Mouse (Mus musculus): ENCODE results near the gene Gosr2. TPM values are rescaled to one million over a fixed set of nuclear protein-coding genes. Genes with fewer than 3 reads are reported as not detected.

Gene Gosr2
- 58.3 and 64.7 TPM in 2 replicates for polyA plus RNA-seq (2015; fragmentation: Nextera tagmentation; extraction: Ambion mirVana)

DNA sequence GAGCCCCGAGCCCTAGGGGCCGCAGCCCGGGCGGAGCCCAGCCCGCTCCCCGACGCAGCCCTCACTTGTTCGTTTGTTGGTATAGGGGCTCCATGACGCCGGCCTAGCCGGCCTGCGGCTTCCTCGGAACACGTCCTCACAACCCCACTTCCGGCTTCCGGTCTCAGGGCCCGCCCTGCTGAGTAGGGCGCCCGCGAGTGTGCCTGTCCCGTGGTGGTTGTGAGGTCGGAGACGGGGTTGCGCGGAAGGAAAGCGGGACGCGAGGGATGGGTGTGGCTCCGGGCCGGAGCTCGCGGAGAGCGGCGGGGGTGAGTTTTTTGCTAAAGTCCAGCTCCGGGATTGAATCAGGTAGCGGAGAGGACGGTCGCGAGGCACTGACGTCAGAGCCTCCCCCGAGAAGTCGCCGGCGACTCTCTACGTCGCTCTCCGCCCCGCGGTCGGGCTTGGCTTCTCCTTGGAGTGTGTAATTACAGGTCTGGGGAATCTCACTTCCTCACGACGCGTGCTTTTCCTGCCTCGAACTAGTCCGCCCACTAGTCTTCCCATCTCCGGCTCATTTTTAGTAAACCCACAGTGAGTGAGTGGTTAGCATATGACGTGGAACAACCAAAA, at the start of gene Gosr2:
Gene Gosr2 (minus strand): TSS at position 334 of the 612 bp plus-strand sequence.
- 0 out of 2 replicates have a peak, but pooled peaks cover 7% of the 10 kb centered on the region for H3K36me3 ChIP-seq
- no peaks in the 10 kb centered on the region for H3K27me3 ChIP-seq (replicated peaks)
- peak within 1 kb of the TSS; percentile 71 for H3K4me2 ChIP-seq
- peaks cover 19% of the 10 kb centered on the region for H3K4me1 ChIP-seq
- H3K4me3 ChIP-seq = peak within 1 kb of the TSS; percentile 98
- peak; percentile 90 for ATAC-seq (ENCODE audit: extremely low read depth, insufficient number of reproducible peaks, low FRiP score, low TSS enrichment)
- no peaks in the 10 kb centered on the region for H3K9me3 ChIP-seq
- WGBS = under 1% methylated on average over 57 of the region's 57 CpGs
- peak within 1 kb of the TSS; percentile 94 for H3K9ac ChIP-seq
- peak within 1 kb of the TSS; percentile 98 for H3K27ac ChIP-seq (replicated peaks)

DNA sequence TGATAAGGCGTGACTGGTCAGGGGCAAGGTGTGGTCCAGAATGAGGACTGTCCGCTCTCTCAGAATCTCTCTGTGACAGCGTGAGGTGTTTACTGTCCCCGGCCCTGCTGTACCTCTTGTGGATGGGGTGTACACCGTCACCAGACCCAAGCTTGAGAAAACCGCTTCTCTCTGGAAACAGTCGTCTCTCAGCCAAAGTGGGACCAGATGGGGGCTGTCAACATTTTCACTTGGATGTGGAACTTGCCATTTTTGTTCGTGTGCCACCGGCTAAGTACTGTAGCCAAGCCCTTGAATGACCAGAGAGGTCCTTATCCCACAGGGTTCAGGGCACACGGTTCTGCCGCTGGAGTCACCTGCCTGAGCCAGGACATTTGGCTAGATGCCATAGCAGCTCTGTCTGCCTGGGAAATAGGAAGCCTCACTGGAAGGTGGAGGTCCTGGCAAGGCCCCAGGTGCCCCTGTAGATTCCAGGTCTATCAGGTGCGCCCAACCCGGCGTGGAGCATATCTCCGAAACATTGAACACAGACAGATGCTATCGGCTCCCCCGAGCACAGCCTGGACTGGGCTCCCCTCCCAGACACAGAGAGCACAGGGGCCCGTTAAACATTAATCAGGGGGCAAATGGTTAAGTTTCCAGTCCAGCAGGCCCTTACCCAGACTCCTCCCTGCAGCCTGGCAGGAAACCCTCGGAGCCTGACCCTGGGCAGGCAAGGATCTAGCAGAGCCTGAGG, 37.5 kb upstream of the Gosr2 start:
- Histone ChIP-seq H3K4me1 (peaks cover 26% of the 10 kb centered on the region), H3K27ac (replicated peaks) (no peak overlapping the region), H3K9ac (no peak overlapping the region), H3K36me3 (no peaks in the 10 kb centered on the region), H3K9me3 (no peaks in the 10 kb centered on the region), H3K4me3 (no peak overlapping the region), H3K27me3 (replicated peaks) (peaks cover 43% of the 10 kb centered on the region), H3K4me2 (no peak overlapping the region)
- WGBS = 64% methylated on average over 19 of the region's 19 CpGs
- ATAC-seq (ENCODE audit: extremely low read depth, insufficient number of reproducible peaks, low FRiP score, low TSS enrichment) = no peak

- Histone ChIP-seq H3K9me3 (no peaks in the 10 kb centered on the region), H3K4me3 (no peak overlapping the region), H3K36me3 (no peaks in the 10 kb centered on the region), H3K27me3 (replicated peaks) (peaks cover 42% of the 10 kb centered on the region), H3K27ac (replicated peaks) (no peak overlapping the region), H3K4me1 (peaks cover 26% of the 10 kb centered on the region), H3K9ac (no peak overlapping the region), H3K4me2 (no peak overlapping the region)
- 48% methylated on average over 5 of the region's 5 CpGs for WGBS
- ATAC-seq (ENCODE audit: extremely low read depth, insufficient number of reproducible peaks, low FRiP score, low TSS enrichment) = no peak
These were observed 36.8 kb upstream of the Gosr2 start for GRCm38 (mm10) chr11:103734411-103735045.

- H3K4me1 ChIP-seq = peaks cover 26% of the 10 kb centered on the region
- no peak overlapping the region for H3K9ac ChIP-seq
- H3K27me3 ChIP-seq (replicated peaks) = peaks cover 39% of the 10 kb centered on the region
- H3K36me3 ChIP-seq = no peaks in the 10 kb centered on the region
- no peak overlapping the region for H3K4me2 ChIP-seq
- no peak overlapping the region for H3K27ac ChIP-seq (replicated peaks)
- no peaks in the 10 kb centered on the region for H3K9me3 ChIP-seq
- 76% methylated on average over 2 of the region's 2 CpGs for WGBS
- no peak for ATAC-seq (ENCODE audit: extremely low read depth, insufficient number of reproducible peaks, low FRiP score, low TSS enrichment)
- no peak overlapping the region for H3K4me3 ChIP-seq
These were observed 36.3 kb upstream of the Gosr2 start for GRCm38 (mm10) chr11:103733961-103734360.

GRCm38 (mm10) chr11:103733069-103733468, 35.4 kb upstream of the Gosr2 start:
- Histone ChIP-seq H3K4me2 (no peak overlapping the region), H3K9me3 (no peaks in the 10 kb centered on the region), H3K27me3 (replicated peaks) (peaks cover 31% of the 10 kb centered on the region), H3K9ac (no peak overlapping the region), H3K4me1 (peaks cover 26% of the 10 kb centered on the region), H3K4me3 (no peak overlapping the region), H3K27ac (replicated peaks) (no peak overlapping the region), H3K36me3 (no peaks in the 10 kb centered on the region)
- ATAC-seq (ENCODE audit: extremely low read depth, insufficient number of reproducible peaks, low FRiP score, low TSS enrichment) = no peak
- WGBS = 50% methylated on average over 4 of the region's 4 CpGs

GRCm38 (mm10) chr11:103732306-103732705, 34.6 kb upstream of the Gosr2 start:
- Histone ChIP-seq H3K27ac (replicated peaks) (no peak overlapping the region), H3K9ac (no peak overlapping the region), H3K36me3 (no peaks in the 10 kb centered on the region), H3K9me3 (no peaks in the 10 kb centered on the region), H3K27me3 (replicated peaks) (peaks cover 23% of the 10 kb centered on the region), H3K4me2 (no peak overlapping the region), H3K4me3 (no peak overlapping the region), H3K4me1 (peaks cover 26% of the 10 kb centered on the region)
- no peak for ATAC-seq (ENCODE audit: extremely low read depth, insufficient number of reproducible peaks, low FRiP score, low TSS enrichment)
- 77% methylated on average over 7 of the region's 7 CpGs for WGBS

- WGBS = 57% methylated on average over 9 of the region's 9 CpGs
- Histone ChIP-seq H3K36me3 (no peaks in the 10 kb centered on the region), H3K4me2 (no peak overlapping the region), H3K4me1 (peaks cover 26% of the 10 kb centered on the region), H3K27me3 (replicated peaks) (peaks cover 21% of the 10 kb centered on the region), H3K27ac (replicated peaks) (no peak overlapping the region), H3K4me3 (no peak overlapping the region), H3K9ac (no peak overlapping the region), H3K9me3 (no peaks in the 10 kb centered on the region)
- no peak for ATAC-seq (ENCODE audit: extremely low read depth, insufficient number of reproducible peaks, low FRiP score, low TSS enrichment)
These were observed 33.9 kb upstream of the Gosr2 start for GRCm38 (mm10) chr11:103731594-103731993.

- H3K4me1 ChIP-seq = peaks cover 18% of the 10 kb centered on the region
- no peak for ATAC-seq (ENCODE audit: extremely low read depth, insufficient number of reproducible peaks, low FRiP score, low TSS enrichment)
- H3K27me3 ChIP-seq (replicated peaks) = peaks cover 21% of the 10 kb centered on the region
- H3K36me3 ChIP-seq = no peaks in the 10 kb centered on the region
- 0 out of 2 replicates have a peak, but pooled peaks cover 4% of the 10 kb centered on the region for H3K9me3 ChIP-seq
- H3K4me2 ChIP-seq = no peak overlapping the region
- no peak overlapping the region for H3K4me3 ChIP-seq
- H3K27ac ChIP-seq (replicated peaks) = no peak overlapping the region
- no peak overlapping the region for H3K9ac ChIP-seq
- WGBS = 64% methylated on average over 9 of the region's 9 CpGs
These were observed 31.7 kb upstream of the Gosr2 start for GRCm38 (mm10) chr11:103729282-103729985.

DNA sequence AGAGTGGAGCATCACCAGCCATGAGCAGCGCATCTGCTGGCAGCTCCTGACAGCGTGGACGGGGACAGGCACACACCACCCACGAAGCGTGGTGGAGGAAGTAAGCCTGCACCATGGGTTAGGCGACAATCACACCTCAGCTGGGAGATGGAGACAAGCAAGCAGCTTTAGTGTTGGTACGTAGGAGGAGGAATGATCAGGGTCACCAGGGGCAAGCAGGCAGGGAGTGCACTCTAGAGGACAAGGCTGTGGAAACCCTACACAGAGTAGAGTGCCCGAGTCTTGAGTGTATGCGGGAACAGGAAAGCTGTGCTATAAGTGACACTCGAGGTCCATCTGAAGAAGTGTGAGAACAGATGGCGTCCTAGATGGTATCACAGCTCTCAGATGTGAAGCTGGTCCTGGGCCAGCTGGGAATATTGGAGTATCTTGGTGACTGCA, 26.7 kb upstream of the Gosr2 start:
- no peak overlapping the region for H3K4me2 ChIP-seq
- H3K9ac ChIP-seq = no peak overlapping the region
- H3K27me3 ChIP-seq (replicated peaks) = peaks cover 7% of the 10 kb centered on the region; the same call in 1 of the 2 replicates
- no peak for ATAC-seq (ENCODE audit: extremely low read depth, insufficient number of reproducible peaks, low FRiP score, low TSS enrichment)
- no peaks in the 10 kb centered on the region for H3K36me3 ChIP-seq
- H3K9me3 ChIP-seq = 0 out of 2 replicates have a peak, but pooled peaks cover 4% of the 10 kb centered on the region
- H3K4me3 ChIP-seq = no peak overlapping the region
- H3K4me1 ChIP-seq = peaks cover 12% of the 10 kb centered on the region
- 65% methylated on average over 11 of the region's 11 CpGs for WGBS
- no peak overlapping the region for H3K27ac ChIP-seq (replicated peaks)

DNA sequence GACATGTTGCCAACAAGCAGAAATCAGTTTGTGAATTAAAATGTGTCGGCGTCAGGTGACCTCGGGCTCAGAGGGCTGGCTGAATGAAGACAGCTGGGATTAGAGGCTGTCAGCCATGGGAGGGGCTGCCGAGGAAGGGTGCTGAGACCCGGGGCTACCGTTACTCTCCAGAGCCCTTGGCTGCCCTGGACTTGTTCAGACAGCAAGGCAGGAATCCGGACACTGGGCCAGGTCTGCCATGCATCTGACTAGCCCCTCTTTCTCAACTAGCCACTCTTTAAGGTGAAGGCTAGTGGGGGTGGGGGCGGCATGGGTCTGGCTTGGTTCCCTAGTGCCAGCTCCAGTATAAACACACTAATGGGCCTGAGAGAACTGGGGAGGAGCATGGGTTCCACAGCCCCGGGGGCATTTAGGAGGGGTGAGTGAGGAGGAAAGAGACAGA, 24.4 kb upstream of the Gosr2 start:
- H3K9ac ChIP-seq = peak overlapping the region; percentile 68
- no peak for ATAC-seq (ENCODE audit: extremely low read depth, insufficient number of reproducible peaks, low FRiP score, low TSS enrichment)
- WGBS = 21% methylated on average over 9 of the region's 9 CpGs

More for the DNA sequence above, 24.4 kb upstream of the Gosr2 start:
- peaks cover 7% of the 10 kb centered on the region; the same call in 1 of the 2 replicates for H3K27me3 ChIP-seq (replicated peaks)
- peak overlapping the region; percentile 69 for H3K4me2 ChIP-seq
- peak overlapping the region; percentile 42 for H3K4me3 ChIP-seq
- 0 out of 2 replicates have a peak, but pooled peaks cover 4% of the 10 kb centered on the region for H3K9me3 ChIP-seq
- H3K27ac ChIP-seq (replicated peaks) = no peak overlapping the region; the same call in 1 of the 2 replicates
- peaks cover 12% of the 10 kb centered on the region for H3K4me1 ChIP-seq
- no peaks in the 10 kb centered on the region for H3K36me3 ChIP-seq

All from heart, embryonic 13.5 days (tissue).